Mouse (Mus musculus) ES-E14 (cell line): Measurements from ENCODE around the gene Ehd2. TPM values are rescaled to one million over a fixed set of nuclear protein-coding genes. Genes with fewer than 3 reads are reported as not detected.

Experiments
- DNase-seq: peaks from one replicate; pipeline ENCODE4 v3.0.0-alpha.2; 2013; ENCODE audit warnings: low read depth, low spot score
- H3K27ac ChIP-seq: 2 replicates; pipeline ENCODE4 v1.5.1; 2012; ENCODE audit warnings: low read depth, mild to moderate bottlenecking, low read length, moderate library complexity, mixed read lengths; ENCODE audit not compliant: poor library complexity, insufficient read depth, severe bottlenecking
- H3K36me3 ChIP-seq: 2 replicates; pipeline ENCODE4 v1.6.1; 2012; ENCODE audit warnings: mild to moderate bottlenecking, low read length, moderate library complexity, mixed read lengths; ENCODE audit not compliant: control insufficient read depth, poor library complexity, insufficient read depth, severe bottlenecking
- H3K4me1 ChIP-seq, 2 experiments: fragments of 150-350 bp in 1 of 2; sonication (generic) in 1 of 2; 2 replicates each; pipeline ENCODE4 v1.6.1; 2012; ENCODE audit warnings: low read length in 2 of 2, mild to moderate bottlenecking in 1 of 2, mixed read lengths in 1 of 2; ENCODE audit not compliant: control insufficient read depth in 2 of 2, insufficient read depth in 2 of 2, poor library complexity in 1 of 2
- H3K4me3 ChIP-seq, 2 experiments: fragments of 150-350 bp in 1 of 2; sonication (generic) in 1 of 2; 2 replicates each; pipeline ENCODE4 v1.5.1; 2012; ENCODE audit warnings: low read length in 2 of 2, low read depth in 1 of 2, mild to moderate bottlenecking in 1 of 2, mixed read lengths in 1 of 2; ENCODE audit not compliant: insufficient read depth in 1 of 2, poor library complexity in 1 of 2, severe bottlenecking in 1 of 2
- H3K9ac ChIP-seq: 2 replicates; pipeline ENCODE4 v1.6.1; 2012; ENCODE audit warnings: low read depth, mild to moderate bottlenecking, low read length, mixed read lengths; ENCODE audit not compliant: poor library complexity, insufficient read depth, severe bottlenecking
- H3K9me3 ChIP-seq: fragments of 150-350 bp; sonication (generic); 2 replicates; pipeline ENCODE4 v1.6.1; 2012; ENCODE audit warnings: low read depth, mild to moderate bottlenecking, low read length; ENCODE audit not compliant: control insufficient read depth, insufficient read depth
- CHD2 ChIP-seq: IDR thresholded peaks from 2 replicates; pipeline ENCODE4 v1.6.1; 2014; ENCODE audit warnings: mild to moderate bottlenecking, low read depth, low read length, inconsistent platforms
- HCFC1 ChIP-seq: IDR thresholded peaks from 2 replicates; pipeline ENCODE4 v1.6.1; 2012; ENCODE audit warnings: low read length, inconsistent platforms, borderline replicate concordance; ENCODE audit not compliant: insufficient read depth
- MAFK ChIP-seq: IDR thresholded peaks from 2 replicates; pipeline ENCODE4 v1.6.1; 2014; ENCODE audit warnings: mild to moderate bottlenecking, low read depth, low read length, inconsistent platforms; ENCODE audit not compliant: insufficient read depth
- ZC3H11A ChIP-seq: IDR thresholded peaks from 2 replicates; pipeline ENCODE4 v1.6.1; 2012; ENCODE audit warnings: low read depth, mild to moderate bottlenecking, inconsistent platforms, low read length, borderline replicate concordance
- ZNF384 ChIP-seq: IDR thresholded peaks from 2 replicates; pipeline ENCODE4 v1.6.1; 2012; ENCODE audit warnings: low read depth, low read length, inconsistent platforms
- in situ Hi-C, 2 experiments: fragments of 600-800 bp; cut with MboI; formaldehyde crosslinking; loops; one replicate each; pipeline ENCODE4 v1.15.1; 2025; ENCODE audit warnings: low sequenced_read_pairs in 2 of 2, inconsistent platforms in 1 of 2; ENCODE audit not compliant: unreplicated experiment in 2 of 2
- total RNA-seq: library from RNA; depleted of rRNA; stranded (reverse); fragments of 300-350 nt; gene quantifications from 2 replicates; pipeline ENCODE4 v1.2.3, GENCODE M21; 2012

The Ehd2 gene
- total RNA-seq, 1 experiment, result 6.8 TPM

GRCm38 (mm10) chr7:15968322-15968721, 955 bp upstream of the Ehd2 start:
- Histone ChIP-seq H3K9me3 (no peaks in the 10 kb centered on the region), H3K4me3 (no peak overlapping the region), H3K36me3 (no peaks in the 10 kb centered on the region), H3K9ac (no peak overlapping the region), H3K4me1 (peaks cover 2 to 15% of the 10 kb centered on the region in 2 experiments; a peak in 1 of 4 replicates), H3K27ac (no peak overlapping the region)
- in situ Hi-C loops, result loop anchor here in 1 of 2 experiments (25.0 kb wide), 2 partner anchors 169 to 294 kb away; partner anchors contain the start of genes C5ar1, Inafm1 and Slc8a2
- no peak for DNase-seq
- TF ChIP-seq HCFC1 (no peak), ZC3H11A (no peak), ZNF384 (no peak), MAFK (no peak), CHD2 (no peak)

- H3K36me3 ChIP-seq, result no peaks in the 10 kb centered on the region
- H3K27ac ChIP-seq, result no peak overlapping the region
- TF ChIP-seq HCFC1, result no peak
- TF ChIP-seq ZC3H11A, result no peak
- TF ChIP-seq CHD2, result no peak
- TF ChIP-seq MAFK, result no peak
- TF ChIP-seq ZNF384, result no peak
- H3K9ac ChIP-seq, result no peak overlapping the region
- peaks cover 0 to 20% of the 10 kb centered on the region in 2 experiments; a peak in 2 of 4 replicates for H3K4me1 ChIP-seq
- no peaks in the 10 kb centered on the region for H3K9me3 ChIP-seq
- DNase-seq, result no peak
- in situ Hi-C loops, result loop anchor here in 1 of 2 experiments (25.0 kb wide), 2 partner anchors 171 to 296 kb away; partner anchors contain the start of genes C5ar1, Inafm1 and Slc8a2
- H3K4me3 ChIP-seq, result no peak overlapping the region
These were observed 878 bp downstream of the Ehd2 start for GRCm38 (mm10) chr7:15966489-15966888.

DNA sequence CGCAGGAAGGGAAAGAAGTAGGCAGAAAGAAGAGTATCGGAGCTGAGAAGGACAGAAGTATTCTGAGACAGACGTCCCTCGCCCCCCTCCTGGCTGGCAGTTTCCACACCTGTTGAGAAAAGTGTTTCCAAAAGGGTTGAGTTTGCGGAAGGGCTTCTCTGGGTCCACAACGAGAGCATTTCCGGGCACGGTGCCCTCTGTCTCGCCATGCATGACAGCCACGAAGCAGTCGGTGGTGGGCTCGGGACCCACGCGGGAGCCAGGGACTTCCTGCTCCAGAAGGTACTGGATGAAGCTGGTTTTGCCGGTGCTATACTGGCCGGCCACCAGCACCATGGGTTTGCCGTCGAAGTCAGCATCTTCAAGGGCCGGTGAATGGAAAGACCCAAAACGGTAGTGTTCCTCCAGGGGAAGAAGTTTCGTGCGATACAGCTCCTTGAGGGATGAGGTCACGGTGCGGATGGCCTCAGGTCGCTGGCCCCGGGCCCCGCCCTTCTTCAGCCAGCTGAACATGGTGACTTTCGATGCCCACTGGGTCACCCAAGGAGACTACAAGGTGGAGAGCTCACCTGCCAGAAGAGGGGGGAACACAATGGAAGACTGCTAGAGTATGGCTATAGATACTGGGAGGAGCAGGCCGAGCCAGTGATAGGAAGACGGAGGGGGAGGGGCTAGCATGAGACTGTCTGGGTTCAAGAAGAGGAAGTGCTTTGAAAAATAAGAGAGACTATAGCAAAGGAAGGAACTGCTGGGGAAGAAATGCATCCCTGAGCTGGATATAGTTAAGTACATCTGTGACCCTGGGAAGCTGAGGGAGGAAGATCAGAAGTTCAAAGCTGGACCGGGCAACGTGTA, 3.3 kb downstream of the Ehd2 start:
- DNase-seq, result no peak
- no peaks in the 10 kb centered on the region for H3K9me3 ChIP-seq
- H3K9ac ChIP-seq, result no peak overlapping the region
- in situ Hi-C loops, result loop anchor here in 1 of 2 experiments (25.0 kb wide), 2 partner anchors 173 to 298 kb away; partner anchors contain the start of genes C5ar1, Inafm1 and Slc8a2
- H3K36me3 ChIP-seq, result no peaks in the 10 kb centered on the region
- H3K4me3 ChIP-seq, result no peak overlapping the region
- H3K27ac ChIP-seq, result no peak overlapping the region
- TF ChIP-seq ZC3H11A (no peak), CHD2 (no peak), MAFK (no peak), HCFC1 (no peak), ZNF384 (no peak)
- peaks cover 0 to 18% of the 10 kb centered on the region in 2 experiments; a peak in 2 of 4 replicates for H3K4me1 ChIP-seq

DNA sequence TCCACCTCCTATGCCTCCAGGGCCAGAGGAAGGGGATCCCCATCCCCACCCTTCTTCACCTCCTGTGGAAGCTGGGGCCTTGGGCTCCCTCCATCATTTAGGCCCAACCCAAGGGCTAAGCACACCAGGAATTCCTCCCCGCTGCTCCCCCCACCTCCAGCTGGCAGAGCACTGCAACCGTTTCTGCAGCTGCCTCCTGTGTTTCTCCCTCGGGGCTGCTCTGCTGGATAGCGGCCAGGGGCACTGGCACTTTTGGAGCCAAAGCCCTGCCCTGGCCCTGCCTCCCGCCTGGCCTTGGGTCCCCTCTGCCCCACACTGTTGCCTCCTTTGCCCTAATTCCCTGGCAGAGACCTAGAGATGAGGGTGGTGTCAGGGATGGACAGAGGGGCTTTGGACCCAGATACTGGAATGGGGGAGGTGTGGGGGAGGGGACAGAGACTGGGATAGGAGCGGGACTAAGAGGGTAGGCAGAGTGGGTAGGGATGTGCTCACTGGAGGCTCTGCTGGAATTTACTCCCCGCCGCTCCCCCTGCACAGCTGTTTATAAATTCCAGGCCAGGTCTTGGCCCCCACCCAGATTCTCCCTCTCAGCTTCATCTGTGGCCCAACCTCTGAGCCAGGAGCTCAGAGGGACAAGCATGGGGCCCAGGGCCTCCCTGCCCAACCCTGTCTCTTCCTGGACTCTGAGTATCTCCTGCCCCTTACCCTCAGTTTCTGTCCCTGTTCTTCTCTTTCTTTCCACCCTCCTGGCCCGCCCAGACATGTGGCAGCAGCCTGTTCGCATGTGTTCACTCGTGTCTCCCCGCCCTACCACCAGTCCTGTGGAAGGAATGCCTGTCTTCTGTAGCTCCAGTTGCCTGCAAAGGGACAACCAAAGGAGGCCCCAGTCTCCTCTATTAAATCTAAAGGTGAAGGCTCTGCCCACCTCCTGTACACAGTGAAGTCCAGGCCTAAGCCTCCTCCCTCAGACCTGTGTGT, 4.8 kb downstream of the Ehd2 start:
- DNase-seq, result no peak
- Histone ChIP-seq H3K4me1 (peaks cover 0 to 18% of the 10 kb centered on the region in 2 experiments; a peak in 2 of 4 replicates), H3K36me3 (no peaks in the 10 kb centered on the region), H3K9me3 (no peaks in the 10 kb centered on the region), H3K9ac (no peak overlapping the region), H3K27ac (no peak overlapping the region), H3K4me3 (no peak overlapping the region; a peak in 1 of 4 replicates)
- in situ Hi-C loops, result loop anchor here in 1 of 2 experiments (25.0 kb wide), 2 partner anchors 175 to 300 kb away; partner anchors contain the start of genes C5ar1, Inafm1 and Slc8a2
- TF ChIP-seq ZNF384 (no peak), HCFC1 (peak; percentile 27; the same call in 1 of the 2 replicates), CHD2 (0 out of 2 replicates have a peak, but pooled peaks have one; percentile 31)
